9 mouse cellular contexts compared by ENCODE assay signal in the genomic region with DNA sequence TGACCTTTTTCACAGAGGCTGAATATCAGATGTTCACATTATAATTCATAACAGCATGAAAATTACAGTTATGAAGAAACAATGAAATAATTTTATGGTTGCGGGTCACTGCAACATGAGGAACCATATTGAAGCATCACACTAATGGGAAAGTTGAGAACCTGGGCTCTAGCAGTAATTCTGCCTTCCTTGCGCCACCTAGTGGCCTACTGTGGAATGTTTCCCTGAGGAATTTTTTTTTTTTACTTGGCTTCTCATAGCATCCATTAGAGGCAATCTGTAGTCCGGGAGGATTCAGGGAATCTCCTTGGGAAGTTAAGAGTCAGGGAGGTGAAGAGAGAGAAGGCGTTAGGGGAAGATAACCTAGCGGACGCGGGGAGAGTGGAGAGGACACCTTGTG. TPM values are rescaled to one million over a fixed set of nuclear protein-coding genes. Genes with fewer than 3 reads are reported as not detected.
A peak's percentile ranks its signal among the peaks of the same experiment; 100 is the strongest.
DNase-seq lines count a peak whose midpoint lies in the region; ATAC-seq and TF ChIP-seq lines count a peak whose summit lies in the region.
"Had no signal": no experiment of that assay in that cellular context is flagged by ENCODE, and none has a peak within 500 bp of the region (broad histone marks: within the 10 kb centered on the region; RNA-seq: fewer than 3 reads in every experiment).

No protein-coding gene starts in this region.

- H3K9me3 ChIP-seq in hindbrain, embryonic 10.5 days: no peaks in the 10 kb centered on the region
- H3K9me3 ChIP-seq in hindbrain, embryonic 12.5 days (replicated peaks): no peaks in the 10 kb centered on the region
- no peaks in the 10 kb centered on the region for H3K9me3 ChIP-seq in E14TG2a.4 (ENCODE audit: low read length)
- H3K9me3 ChIP-seq in stomach, postnatal 0 days (ENCODE audit: control insufficient read depth, low read length): no peaks in the 10 kb centered on the region
- H3K9me3 ChIP-seq: embryonic facial prominence, embryonic 13.5 days had no signal

- 14% methylated on average over 7 of the region's 7 CpGs for WGBS in hindbrain, embryonic 10.5 days
- 15% methylated on average over 7 of the region's 7 CpGs for WGBS in hindbrain, embryonic 12.5 days
- WGBS in stomach, postnatal 0 days: 7% methylated on average over 7 of the region's 7 CpGs

- no peak overlapping the region for H3K9ac ChIP-seq in hindbrain, embryonic 12.5 days
- H3K9ac ChIP-seq in stomach, postnatal 0 days (ENCODE audit: low read length): no peak overlapping the region
- H3K9ac ChIP-seq: embryonic facial prominence, embryonic 13.5 days had no signal

- peak; percentile 89 for TF ChIP-seq CTCF in E14TG2a.4 (conservative IDR thresholded peaks at IDR 0.05; ENCODE audit: low read length)
- TF ChIP-seq CTCF in stomach, postnatal 0 days (IDR thresholded peaks at IDR 0.05; ENCODE audit: low read depth): peak; percentile 93

- no peak overlapping the region for H3K4me3 ChIP-seq in hindbrain, embryonic 10.5 days
- H3K4me3 ChIP-seq in hindbrain, embryonic 12.5 days: no peak overlapping the region
- no peak overlapping the region for H3K4me3 ChIP-seq in E14TG2a.4 (replicated peaks; ENCODE audit: low read length)
- H3K4me3 ChIP-seq in stomach, postnatal 0 days (ENCODE audit: low read depth, low read length): no peak overlapping the region
- H3K4me3 ChIP-seq: embryonic facial prominence, embryonic 13.5 days had no signal

- H3K36me3 ChIP-seq in hindbrain, embryonic 10.5 days: no peaks in the 10 kb centered on the region
- H3K36me3 ChIP-seq in hindbrain, embryonic 12.5 days: no peaks in the 10 kb centered on the region
- no peaks in the 10 kb centered on the region for H3K36me3 ChIP-seq in E14TG2a.4 (ENCODE audit: insufficient read depth, low read length)
- no peaks in the 10 kb centered on the region for H3K36me3 ChIP-seq in stomach, postnatal 0 days (ENCODE audit: control insufficient read depth, insufficient read depth, low read length)
- H3K36me3 ChIP-seq: embryonic facial prominence, embryonic 13.5 days had no signal

- H3K4me1 ChIP-seq in hindbrain, embryonic 10.5 days (replicated peaks): peaks cover 17% of the 10 kb centered on the region
- peaks cover 9% of the 10 kb centered on the region for H3K4me1 ChIP-seq in hindbrain, embryonic 12.5 days
- peaks cover 11% of the 10 kb centered on the region; the same call in 1 of the 2 replicates for H3K4me1 ChIP-seq in E14TG2a.4 (replicated peaks; ENCODE audit: low read depth, low read length)
- no peaks in the 10 kb centered on the region for H3K4me1 ChIP-seq in stomach, postnatal 0 days (replicated peaks; ENCODE audit: control insufficient read depth, insufficient read depth)

- no peak overlapping the region for H3K27ac ChIP-seq in hindbrain, embryonic 10.5 days
- H3K27ac ChIP-seq in hindbrain, embryonic 12.5 days: no peak overlapping the region
- H3K27ac ChIP-seq in stomach, postnatal 0 days (replicated peaks): no peak overlapping the region
- H3K27ac ChIP-seq: embryonic facial prominence, embryonic 13.5 days had no signal

- H3K4me2 ChIP-seq in hindbrain, embryonic 12.5 days (replicated peaks): no peak overlapping the region
- no peak overlapping the region for H3K4me2 ChIP-seq in stomach, postnatal 0 days (replicated peaks; ENCODE audit: low read depth)
- H3K4me2 ChIP-seq: embryonic facial prominence, embryonic 13.5 days had no signal

- peak; percentile 63 for DNase-seq in hindbrain, embryonic 10.5 days (ENCODE audit: low spot score)
- DNase-seq in c-Kit-positive CD71-negative TER-119-negative erythroid progenitor cells, embryonic 14.5 days (ENCODE audit: low read depth): peak; percentile 43
- peak; percentile 54 to 77 for DNase-seq in layer of hippocampus, adult 8-10 months (ENCODE audit: low spot score in 2 of 2)
- DNase-seq in stomach, postnatal 0 days (ENCODE audit: low spot score): peak; percentile 78

- peaks cover 43% of the 10 kb centered on the region for H3K27me3 ChIP-seq in hindbrain, embryonic 10.5 days (ENCODE audit: insufficient read depth, poor library complexity, severe bottlenecking)
- H3K27me3 ChIP-seq in hindbrain, embryonic 12.5 days: 0 out of 2 replicates have a peak, but pooled peaks cover 5% of the 10 kb centered on the region
- peaks cover 26% of the 10 kb centered on the region for H3K27me3 ChIP-seq in E14TG2a.4 (ENCODE audit: insufficient read depth, low read length)
- H3K27me3 ChIP-seq in stomach, postnatal 0 days (ENCODE audit: control insufficient read depth, insufficient read depth, low read length): no peaks in the 10 kb centered on the region

- ATAC-seq in hindbrain, embryonic 12.5 days (ENCODE audit: low FRiP score): no peak
- peak; percentile 66 for ATAC-seq in frontal cortex, adult (ENCODE audit: low TSS enrichment)
- peak; percentile 53; the same call in 1 of the 2 replicates for ATAC-seq in megakaryocyte progenitor cell, adult 5-6 weeks (replicated peaks; ENCODE audit: poor library complexity)
- ATAC-seq in stomach, postnatal 0 days (ENCODE audit: low FRiP score, low TSS enrichment): no peak

- TF ChIP-seq EP300 in stomach, postnatal 0 days (optimal IDR thresholded peaks at IDR 0.05): no peak

RNA-seq across cellular contexts. Expression of gene Gkn3, which starts 2.5 kb away (rescaled TPM):
- polyA plus RNA-seq in hindbrain, embryonic 10.5 days (2016; fragmentation: Nextera tagmentation; extraction: Ambion mirVana): not detected in 2 replicates
- 0.26 TPM in 1 of 2 replicates, not detected in the other for polyA plus RNA-seq in hindbrain, embryonic 12.5 days (2016; fragmentation: Nextera tagmentation; extraction: Ambion mirVana)
- total RNA-seq in layer of hippocampus, adult 8-10 months (2022): 1 to 10 TPM; 3.8 to 5.8 (median 4.5) TPM
- total RNA-seq in megakaryocyte progenitor cell, adult 5-6 weeks (2015): not detected in 2 replicates
- total RNA-seq in megakaryocyte progenitor cell, adult 5-6 weeks (2017): not detected in 2 replicates
- 73.4 and 107 TPM in 2 replicates for polyA plus RNA-seq in stomach, postnatal 0 days (2015; fragmentation: Nextera tagmentation; extraction: Ambion mirVana)

RNA-seq across cellular contexts. Expression of gene Gkn2, which starts 13.0 kb away (rescaled TPM):
- polyA plus RNA-seq in hindbrain, embryonic 10.5 days (2016; fragmentation: Nextera tagmentation; extraction: Ambion mirVana): not detected in 2 replicates
- not detected in 2 replicates for polyA plus RNA-seq in hindbrain, embryonic 12.5 days (2016; fragmentation: Nextera tagmentation; extraction: Ambion mirVana)
- total RNA-seq in layer of hippocampus, adult 8-10 months (2022): not detected
- not detected in 2 replicates for total RNA-seq in megakaryocyte progenitor cell, adult 5-6 weeks (2015)
- total RNA-seq in megakaryocyte progenitor cell, adult 5-6 weeks (2017): not detected in 2 replicates
- polyA plus RNA-seq in stomach, postnatal 0 days (2015; fragmentation: Nextera tagmentation; extraction: Ambion mirVana): 6,164 and 6,292 TPM in 2 replicates
- polyA plus RNA-seq: embryonic facial prominence, embryonic 13.5 days had no signal

RNA-seq across cellular contexts. Expression of gene Gkn1, which starts 35.5 kb away (rescaled TPM):
- not detected in 2 replicates for polyA plus RNA-seq in hindbrain, embryonic 10.5 days (2016; fragmentation: Nextera tagmentation; extraction: Ambion mirVana)
- polyA plus RNA-seq in hindbrain, embryonic 12.5 days (2016; fragmentation: Nextera tagmentation; extraction: Ambion mirVana): not detected in 2 replicates
- total RNA-seq in layer of hippocampus, adult 8-10 months (2022): not detected
- not detected in 2 replicates for total RNA-seq in megakaryocyte progenitor cell, adult 5-6 weeks (2015)
- total RNA-seq in megakaryocyte progenitor cell, adult 5-6 weeks (2017): not detected in 2 replicates
- 3,206 and 3,289 TPM in 2 replicates for polyA plus RNA-seq in stomach, postnatal 0 days (2015; fragmentation: Nextera tagmentation; extraction: Ambion mirVana)
- polyA plus RNA-seq: embryonic facial prominence, embryonic 13.5 days had no signal

RNA-seq across cellular contexts. Expression of gene Bmp10, which starts 42.6 kb away (rescaled TPM):
- polyA plus RNA-seq in hindbrain, embryonic 10.5 days (2016; fragmentation: Nextera tagmentation; extraction: Ambion mirVana): not detected in 2 replicates
- polyA plus RNA-seq in hindbrain, embryonic 12.5 days (2016; fragmentation: Nextera tagmentation; extraction: Ambion mirVana): not detected in 2 replicates
- total RNA-seq in layer of hippocampus, adult 8-10 months (2022): not detected
- total RNA-seq in megakaryocyte progenitor cell, adult 5-6 weeks (2015): not detected in 2 replicates
- total RNA-seq in megakaryocyte progenitor cell, adult 5-6 weeks (2017): not detected in 2 replicates
- not detected in 2 replicates for polyA plus RNA-seq in stomach, postnatal 0 days (2015; fragmentation: Nextera tagmentation; extraction: Ambion mirVana)
- polyA plus RNA-seq: embryonic facial prominence, embryonic 13.5 days had no signal

RNA-seq across cellular contexts. Expression of gene Antxr1, which starts 50.6 kb away (rescaled TPM):
- polyA plus RNA-seq in hindbrain, embryonic 10.5 days (2016; fragmentation: Nextera tagmentation; extraction: Ambion mirVana): 2.8 and 4.0 TPM in 2 replicates
- polyA plus RNA-seq in hindbrain, embryonic 12.5 days (2016; fragmentation: Nextera tagmentation; extraction: Ambion mirVana): 5.0 and 5.1 TPM in 2 replicates
- 10 to 100 TPM; 11.2 to 16.5 (median 12.9) TPM for total RNA-seq in layer of hippocampus, adult 8-10 months (2022)
- 1.2 and 1.5 TPM in 2 replicates for total RNA-seq in megakaryocyte progenitor cell, adult 5-6 weeks (2015)
- total RNA-seq in megakaryocyte progenitor cell, adult 5-6 weeks (2017): 0.07 and 0.08 TPM in 2 replicates
- polyA plus RNA-seq in stomach, postnatal 0 days (2015; fragmentation: Nextera tagmentation; extraction: Ambion mirVana): 5.9 and 6.9 TPM in 2 replicates

Comparison
In these comparisons a context has a peak if more than half of its experiments do, and no peak if none do; other contexts are left out.
1. ATAC-seq: peak in frontal cortex, adult (single experiment) and megakaryocyte progenitor cell, adult 5-6 weeks (single experiment); none in hindbrain, embryonic 12.5 days (single experiment) and stomach, postnatal 0 days (single experiment).
2. RNA of gene Gkn3, which starts 2.5 kb away (polyA plus RNA-seq): 73.4 to 107 TPM in stomach, postnatal 0 days; 0.26 TPM in hindbrain, embryonic 12.5 days and not detected in hindbrain, embryonic 10.5 days; every median in the first group is over 10 times any median in the second.
3. RNA of gene Gkn2, which starts 13.0 kb away (polyA plus RNA-seq): 6,164 to 6,292 TPM in stomach, postnatal 0 days; not detected in hindbrain, embryonic 10.5 days and not detected in hindbrain, embryonic 12.5 days; every median in the first group is over 1,000 times any median in the second.
4. RNA of gene Gkn1, which starts 35.5 kb away (polyA plus RNA-seq): 3,206 to 3,289 TPM in stomach, postnatal 0 days; not detected in hindbrain, embryonic 10.5 days and not detected in hindbrain, embryonic 12.5 days; every median in the first group is over 1,000 times any median in the second.
5. Peak in every context shown above with its lines, with median percentiles within 50 percentile points of each other: DNase-seq.